Mouse (Mus musculus) left cerebral cortex, postnatal 4 days (tissue): Measurements from ENCODE around the gene Ubash3a. TPM values are rescaled to one million over a fixed set of nuclear protein-coding genes. Genes with fewer than 3 reads are reported as not detected.

Experiments
- DNase-seq: peaks from one replicate; pipeline ENCODE4 v3.0.0-alpha.2; 2022
- intact Hi-C: fragments of 180-260 bp; cut with DNase I; formaldehyde crosslinking; loops from one replicate; pipeline ENCODE4 v1.15.1; 2025
- total RNA-seq, 2 experiments: library from RNA; stranded (reverse); gene quantifications; 2 replicates each; pipeline ENCODE4 v1.2.3; 2021

The Ubash3a gene
- not detected for total RNA-seq

- intact Hi-C loops = no loop called here
- DNase-seq = no peak
Observed at GRCm38 (mm10) chr17:31207771-31208334, at the start of gene Ubash3a. Gene Ubash3a, plus strand, starts transcription at chr17:31207873.

- DNase-seq = no peak
- intact Hi-C loops = no loop called here
Observed at GRCm38 (mm10) chr17:31157921-31158320, 49.8 kb upstream of the Ubash3a start.

- intact Hi-C loops = no loop called here
- no peak for DNase-seq
Observed at GRCm38 (mm10) chr17:31160291-31160690, 47.4 kb upstream of the Ubash3a start.

- no peak for DNase-seq
- intact Hi-C loops = no loop called here
Observed at GRCm38 (mm10) chr17:31162607-31163006, 45.1 kb upstream of the Ubash3a start.

- no peak for DNase-seq
- intact Hi-C loops = no loop called here
Observed at GRCm38 (mm10) chr17:31163821-31164220, 43.9 kb upstream of the Ubash3a start.

GRCm38 (mm10) chr17:31165127-31165526 is 42.5 kb upstream of the Ubash3a start, which contains the start of gene Tff1:
Gene Tff1, minus strand, starts transcription at chr17:31165277.
- intact Hi-C loops = no loop called here
- no peak for DNase-seq

GRCm38 (mm10) chr17:31169796-31170195 is 37.9 kb upstream of the Ubash3a start:
- intact Hi-C loops = no loop called here
- no peak for DNase-seq

- intact Hi-C loops = no loop called here
- DNase-seq = no peak
Observed at GRCm38 (mm10) chr17:31176321-31176720, 31.4 kb upstream of the Ubash3a start.

GRCm38 (mm10) chr17:31181490-31181889 is 26.2 kb upstream of the Ubash3a start:
- DNase-seq = no peak
- intact Hi-C loops = no loop called here

- DNase-seq = no peak
- intact Hi-C loops = no loop called here
Observed at GRCm38 (mm10) chr17:31183180-31183974, 24.3 kb upstream of the Ubash3a start.

- DNase-seq = no peak
- intact Hi-C loops = no loop called here
Observed at GRCm38 (mm10) chr17:31184269-31184990, 23.2 kb upstream of the Ubash3a start.

GRCm38 (mm10) chr17:31187370-31187769 is 20.3 kb upstream of the Ubash3a start:
- DNase-seq = peak; percentile 77
- intact Hi-C loops = loop anchor here (5.0 kb wide), 1 partner anchor 175 kb away; no protein-coding TSS in a partner anchor

GRCm38 (mm10) chr17:31191825-31192224 is 15.8 kb upstream of the Ubash3a start:
- DNase-seq = no peak
- intact Hi-C loops = no loop called here

GRCm38 (mm10) chr17:31192663-31193062 is 15.0 kb upstream of the Ubash3a start:
- no peak for DNase-seq
- intact Hi-C loops = no loop called here

- peak; percentile 38 for DNase-seq
- intact Hi-C loops = no loop called here
Observed at GRCm38 (mm10) chr17:31193360-31193759, 14.3 kb upstream of the Ubash3a start.

GRCm38 (mm10) chr17:31195207-31195606 is 12.5 kb upstream of the Ubash3a start:
- intact Hi-C loops = no loop called here
- DNase-seq = no peak

GRCm38 (mm10) chr17:31196283-31196682 is 11.4 kb upstream of the Ubash3a start:
- intact Hi-C loops = no loop called here
- DNase-seq = no peak

- intact Hi-C loops = no loop called here
- DNase-seq = no peak
Observed at GRCm38 (mm10) chr17:31198877-31199276, 8.8 kb upstream of the Ubash3a start, which contains the start of gene Tmprss3. Gene Tmprss3, minus strand, starts transcription at chr17:31198977.

GRCm38 (mm10) chr17:31208654-31209053 is 981 bp downstream of the Ubash3a start:
- DNase-seq = no peak
- intact Hi-C loops = no loop called here

GRCm38 (mm10) chr17:31209376-31209930 is 1.8 kb downstream of the Ubash3a start:
- intact Hi-C loops = no loop called here
- no peak for DNase-seq

- DNase-seq = no peak
- intact Hi-C loops = no loop called here
Observed at GRCm38 (mm10) chr17:31210299-31210698, 2.6 kb downstream of the Ubash3a start.
